Mouse (Mus musculus) hindbrain, embryonic 16.5 days (tissue): ENCODE measurements around the gene Cdc42ep5. TPM values are rescaled to one million over a fixed set of nuclear protein-coding genes. Genes with fewer than 3 reads are reported as not detected.
"Not testable (repeated sequence)": the region's sequence is repeated elsewhere in the genome, so short reads cannot be mapped to it uniquely, and the experiment has no call there.

Source experiments
- ATAC-seq: fragments of 200-750 bp; cut with Nextera tagmentation; 2 replicates; pipeline ENCODE4 v1.8.0; 2017; ENCODE audit warnings: moderate TSS enrichment, moderate library complexity
- H3K27ac ChIP-seq: fragments of 300-500 bp; sonication (generic); 2 replicates; pipeline ENCODE4 v1.5.1; 2014; ENCODE audit warnings: low read depth, mild to moderate bottlenecking, control low read depth, low read length, moderate library complexity
- H3K27me3 ChIP-seq: fragments of 300-500 bp; sonication (generic); replicated peaks from 2 replicates; pipeline ENCODE4 v1.6.1; 2014; ENCODE audit warnings: low read length; ENCODE audit not compliant: control insufficient read depth, insufficient read depth
- H3K36me3 ChIP-seq: fragments of 300-500 bp; sonication (generic); 2 replicates; pipeline ENCODE4 v1.6.1; 2014; ENCODE audit warnings: mild to moderate bottlenecking, low read length, moderate library complexity, mixed read lengths; ENCODE audit not compliant: control insufficient read depth, insufficient read depth
- H3K4me1 ChIP-seq: fragments of 300-500 bp; sonication (generic); 2 replicates; pipeline ENCODE4 v1.6.1; 2014; ENCODE audit warnings: low read depth, low read length; ENCODE audit not compliant: control insufficient read depth, insufficient read depth
- H3K4me2 ChIP-seq: fragments of 300-500 bp; sonication (generic); 2 replicates; pipeline ENCODE4 v1.6.1; 2014; ENCODE audit warnings: mild to moderate bottlenecking, low read length, control low read depth, moderate library complexity
- H3K4me3 ChIP-seq: fragments of 300-500 bp; sonication (generic); 2 replicates; pipeline ENCODE4 v1.5.1; 2014; ENCODE audit warnings: mild to moderate bottlenecking, low read length, control low read depth, moderate library complexity
- H3K9ac ChIP-seq: fragments of 300-500 bp; sonication (generic); 2 replicates; pipeline ENCODE4 v1.6.1; 2014; ENCODE audit warnings: low read depth, mild to moderate bottlenecking, control low read depth, low read length, moderate library complexity
- H3K9me3 ChIP-seq: fragments of 300-500 bp; sonication (generic); 2 replicates; pipeline ENCODE4 v1.6.1; 2014; ENCODE audit warnings: mild to moderate bottlenecking, low read length, moderate library complexity; ENCODE audit not compliant: control insufficient read depth
- WGBS: fragments of 180-500 bp; shearing (Covaris S2); extraction: QIAGEN DNeasy Blood & Tissue Kit; methylation state at CpG from one replicate; pipeline ENCODE4 v1.1.7; 2014; 5-methylcytosine and 5-hydroxymethylcytosine counted together
- polyA plus RNA-seq: library from polyadenylated mRNA; unstranded; fragments of >200 nt; fragmentation: Nextera tagmentation; extraction: Ambion mirVana; gene quantifications from 2 replicates; pipeline ENCODE4 v1.2.1, GENCODE M21; 2015

Cdc42ep5 gene
- 8.5 and 9.7 TPM in 2 replicates for polyA plus RNA-seq

DNA sequence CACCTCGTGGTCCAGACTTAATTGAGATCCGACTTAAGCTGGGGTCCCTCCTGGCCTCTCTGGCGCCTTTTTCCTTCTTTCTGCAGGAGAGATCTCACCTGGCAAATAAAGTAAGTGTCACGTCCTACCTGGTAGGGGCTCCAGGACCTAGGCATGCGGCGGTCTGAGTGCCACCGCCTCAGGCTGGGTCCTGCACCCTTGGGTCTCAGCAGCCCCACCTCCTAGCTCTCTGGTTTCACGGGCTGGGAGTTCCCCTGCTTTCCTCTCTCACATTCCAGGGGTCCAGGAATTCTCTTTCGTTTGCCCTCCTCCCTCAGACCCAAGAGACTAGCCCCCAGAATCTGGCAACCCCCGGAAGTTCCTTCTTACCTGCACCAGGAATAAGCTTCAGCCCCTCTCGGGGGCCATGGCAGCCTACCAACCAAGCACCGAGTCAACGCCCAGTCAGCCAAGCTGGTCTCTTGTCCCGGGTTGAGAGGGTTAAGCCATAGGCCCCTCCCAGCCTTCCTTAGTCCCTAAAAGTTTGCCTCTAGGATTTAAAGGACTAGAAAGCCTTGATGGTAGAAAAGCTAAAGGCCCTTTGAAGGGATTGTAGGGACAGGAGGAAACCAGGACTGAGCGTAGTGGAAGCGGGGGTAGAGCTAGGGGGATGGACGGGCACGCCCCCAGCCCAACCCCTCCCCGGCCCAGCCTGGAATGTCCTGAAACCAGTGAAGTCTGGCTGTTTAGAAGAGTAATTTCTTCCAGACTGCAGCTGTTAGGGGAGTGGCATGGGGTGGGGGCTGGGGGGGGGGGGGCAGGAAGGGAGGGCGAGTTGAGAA lies at the start of gene Cdc42ep5:
Gene Cdc42ep5 (minus strand): TSS at position 771 of the 821 bp plus-strand sequence.
- H3K27me3 ChIP-seq, result no peaks in the 10 kb centered on the region
- H3K4me3 ChIP-seq, result peak within 1 kb of the TSS; percentile 38
- WGBS, result 2% methylated on average over 19 of the region's 20 CpGs
- H3K27ac ChIP-seq, result no peak within 1 kb of the TSS
- ATAC-seq, result peak; percentile 69
- H3K9ac ChIP-seq, result peak within 1 kb of the TSS; percentile 41
- peaks cover 3% of the 10 kb centered on the region; the same call in 1 of the 2 replicates for H3K4me1 ChIP-seq
- no peaks in the 10 kb centered on the region for H3K36me3 ChIP-seq
- no peaks in the 10 kb centered on the region for H3K9me3 ChIP-seq
- H3K4me2 ChIP-seq, result peak within 1 kb of the TSS; percentile 58

DNA sequence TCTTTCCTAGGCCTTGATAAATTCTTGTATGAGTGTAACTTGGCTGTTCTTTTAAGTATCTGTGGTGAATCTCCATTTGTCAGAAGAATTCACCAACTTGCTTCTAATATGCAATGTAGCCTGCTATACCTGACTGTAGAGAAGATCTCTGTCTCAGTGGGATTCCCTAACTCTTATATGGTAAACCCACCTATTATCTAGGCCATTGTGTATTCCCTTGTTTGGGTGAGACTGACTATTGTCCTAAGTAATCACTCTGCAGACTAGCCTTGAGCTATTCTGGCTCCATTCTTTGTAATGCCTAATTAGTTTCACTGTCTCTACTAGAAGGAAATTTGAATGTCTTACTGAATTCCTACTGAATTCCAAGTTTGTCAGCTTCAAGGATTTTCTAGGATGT lies 48.8 kb upstream of the Cdc42ep5 start:
- not testable (repeated sequence) for H3K36me3 ChIP-seq, H3K4me2 ChIP-seq, H3K9me3 ChIP-seq, H3K4me3 ChIP-seq, H3K27me3 ChIP-seq, H3K27ac ChIP-seq, H3K4me1 ChIP-seq, H3K9ac ChIP-seq, ATAC-seq

DNA sequence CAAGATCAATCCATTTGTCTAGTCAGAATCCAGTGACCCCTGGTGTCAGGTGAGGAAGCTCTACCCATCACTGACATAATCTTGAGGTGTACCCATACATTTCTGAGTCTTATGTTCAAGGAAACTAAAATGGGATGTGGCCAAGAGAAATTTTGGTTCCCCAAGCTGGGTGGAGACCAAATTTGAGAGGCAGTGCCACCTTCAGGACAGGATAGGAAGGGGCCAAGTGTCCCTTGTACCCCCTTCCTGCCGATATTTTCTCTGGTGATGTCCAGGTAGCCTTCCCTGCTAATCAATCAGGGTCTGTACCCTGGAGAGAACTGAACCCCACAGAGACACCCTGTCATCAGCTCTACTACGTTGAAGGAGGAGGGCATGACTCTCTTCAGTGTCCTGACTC lies 44.0 kb upstream of the Cdc42ep5 start:
- 54% methylated on average over 2 of the region's 2 CpGs for WGBS

DNA sequence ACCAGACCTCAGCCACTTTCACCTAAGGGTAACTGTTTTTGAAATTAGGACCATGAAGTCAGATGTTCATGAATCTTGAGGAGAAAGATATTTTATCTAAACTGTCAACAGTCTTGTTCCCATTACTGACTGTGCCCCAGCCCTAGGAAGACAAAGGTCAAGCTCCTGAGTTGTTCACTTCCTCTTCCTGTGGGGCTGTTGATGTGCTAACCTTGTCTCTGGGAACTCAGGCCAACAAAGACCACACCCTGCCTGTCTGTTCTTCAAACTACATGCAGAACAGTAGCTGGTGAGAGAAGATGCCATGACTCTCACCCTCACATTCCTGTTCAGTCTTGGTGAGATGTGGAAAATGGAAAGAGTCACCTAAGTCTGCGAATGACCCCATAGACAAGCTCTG lies 42.5 kb upstream of the Cdc42ep5 start:
- Histone ChIP-seq H3K36me3 (no peaks in the 10 kb centered on the region), H3K27ac (no peak overlapping the region), H3K4me1 (no peaks in the 10 kb centered on the region), H3K4me2 (no peak overlapping the region), H3K4me3 (no peak overlapping the region), H3K9ac (no peak overlapping the region), H3K27me3 (no peaks in the 10 kb centered on the region), H3K9me3 (no peaks in the 10 kb centered on the region)
- ATAC-seq, result no peak
- 86% methylated on average over 1 of the region's 1 CpGs for WGBS

More for the DNA sequence above, 44.0 kb upstream of the Cdc42ep5 start:
- H3K27ac ChIP-seq, result no peak overlapping the region
- H3K36me3 ChIP-seq, result no peaks in the 10 kb centered on the region
- no peaks in the 10 kb centered on the region for H3K4me1 ChIP-seq
- no peak overlapping the region for H3K4me3 ChIP-seq
- H3K27me3 ChIP-seq, result no peaks in the 10 kb centered on the region
- H3K4me2 ChIP-seq, result no peak overlapping the region
- H3K9me3 ChIP-seq, result no peaks in the 10 kb centered on the region
- ATAC-seq, result no peak
- no peak overlapping the region for H3K9ac ChIP-seq

DNA sequence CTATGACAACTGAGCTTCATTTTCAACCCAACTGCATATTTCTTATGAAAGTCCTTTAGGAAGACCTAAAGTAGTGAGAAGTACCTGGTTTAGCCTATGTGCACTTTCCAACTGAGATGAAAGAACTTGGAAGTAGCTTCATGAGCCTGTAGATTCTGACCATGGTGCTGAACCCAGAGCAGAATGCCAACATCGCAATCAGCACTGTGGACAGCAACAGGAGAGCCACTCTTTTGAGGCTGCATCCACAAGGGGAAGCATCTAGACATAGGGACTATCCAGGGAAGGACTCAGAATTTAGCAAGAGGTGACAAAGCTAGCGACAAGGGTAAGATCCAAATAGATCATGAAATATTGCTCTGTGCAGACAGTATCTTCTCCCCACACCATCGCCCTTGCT lies 13.8 kb upstream of the Cdc42ep5 start:
- Histone ChIP-seq H3K36me3 (no peaks in the 10 kb centered on the region), H3K27me3 (no peaks in the 10 kb centered on the region), H3K9me3 (no peaks in the 10 kb centered on the region), H3K4me1 (no peaks in the 10 kb centered on the region), H3K9ac (no peak overlapping the region), H3K4me3 (no peak overlapping the region), H3K27ac (no peak overlapping the region), H3K4me2 (no peak overlapping the region)
- ATAC-seq, result no peak
- 52% methylated on average over 3 of the region's 3 CpGs for WGBS

DNA sequence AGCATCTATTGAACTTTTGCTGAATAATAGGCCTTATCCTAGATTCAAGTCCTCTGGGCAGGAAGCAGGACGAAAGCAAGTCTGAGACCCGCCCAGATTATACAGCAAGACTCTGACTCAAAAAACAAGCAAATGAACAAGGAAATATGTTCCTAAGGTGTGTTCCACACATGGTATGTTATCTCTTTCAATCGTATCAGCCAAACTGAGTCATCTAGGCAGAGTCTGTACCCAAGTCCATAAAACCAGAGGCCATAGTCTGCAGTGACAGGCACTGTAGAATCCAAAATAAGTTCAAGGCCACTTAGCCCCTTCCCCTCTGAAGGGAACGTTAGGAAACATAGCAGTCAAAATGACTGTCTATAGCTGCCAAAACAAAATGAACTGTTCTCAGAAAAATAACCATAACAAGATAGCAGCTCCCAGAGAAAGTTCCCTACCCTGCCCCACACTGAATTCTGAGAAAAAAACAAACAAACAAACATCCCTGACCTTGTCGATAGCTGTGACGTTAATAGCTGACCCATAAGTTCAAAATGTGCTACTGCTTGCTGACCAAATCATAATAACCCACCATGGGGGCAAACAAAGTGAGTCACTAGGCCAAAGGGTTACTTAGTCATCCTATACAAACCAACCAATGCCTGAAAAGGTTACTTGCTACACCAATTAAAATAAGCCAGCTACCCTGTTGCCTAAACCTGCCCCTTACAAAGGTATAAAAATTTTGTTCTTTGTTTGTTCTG lies 5.7 kb upstream of the Cdc42ep5 start:
- no peak for ATAC-seq
- no peak overlapping the region for H3K4me3 ChIP-seq
- WGBS, result 84% methylated on average over 6 of the region's 6 CpGs

DNA sequence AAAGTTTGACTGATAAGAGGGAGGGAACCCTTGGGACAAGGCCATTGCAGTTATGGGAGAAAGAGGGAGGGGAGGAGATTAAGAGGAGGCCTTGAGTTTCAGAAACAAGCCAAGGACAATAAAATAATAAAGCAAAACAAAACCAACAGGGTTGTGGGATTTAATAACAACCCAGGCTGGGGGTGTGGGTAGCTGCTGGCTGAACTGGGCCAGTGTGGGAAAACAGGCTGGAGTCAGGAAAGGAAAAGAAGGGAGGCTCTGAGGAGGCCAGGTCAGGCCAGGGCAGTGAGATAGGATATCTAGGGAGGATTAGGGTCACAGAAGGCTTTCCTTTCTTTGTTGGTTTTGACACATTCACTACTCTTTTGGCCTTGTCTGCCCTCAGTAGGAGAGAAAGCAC lies 2.4 kb upstream of the Cdc42ep5 start:
- Histone ChIP-seq H3K4me3 (no peak overlapping the region), H3K9ac (no peak overlapping the region), H3K9me3 (no peaks in the 10 kb centered on the region), H3K4me2 (no peak overlapping the region), H3K36me3 (no peaks in the 10 kb centered on the region), H3K27ac (no peak overlapping the region), H3K27me3 (no peaks in the 10 kb centered on the region), H3K4me1 (peaks cover 3% of the 10 kb centered on the region; the same call in 1 of the 2 replicates)
- no peak for ATAC-seq

More for the DNA sequence above, 5.7 kb upstream of the Cdc42ep5 start:
- Histone ChIP-seq H3K36me3 (no peaks in the 10 kb centered on the region), H3K4me1 (no peaks in the 10 kb centered on the region), H3K4me2 (no peak overlapping the region), H3K9me3 (no peaks in the 10 kb centered on the region), H3K27me3 (no peaks in the 10 kb centered on the region), H3K9ac (no peak overlapping the region), H3K27ac (no peak overlapping the region)

DNA sequence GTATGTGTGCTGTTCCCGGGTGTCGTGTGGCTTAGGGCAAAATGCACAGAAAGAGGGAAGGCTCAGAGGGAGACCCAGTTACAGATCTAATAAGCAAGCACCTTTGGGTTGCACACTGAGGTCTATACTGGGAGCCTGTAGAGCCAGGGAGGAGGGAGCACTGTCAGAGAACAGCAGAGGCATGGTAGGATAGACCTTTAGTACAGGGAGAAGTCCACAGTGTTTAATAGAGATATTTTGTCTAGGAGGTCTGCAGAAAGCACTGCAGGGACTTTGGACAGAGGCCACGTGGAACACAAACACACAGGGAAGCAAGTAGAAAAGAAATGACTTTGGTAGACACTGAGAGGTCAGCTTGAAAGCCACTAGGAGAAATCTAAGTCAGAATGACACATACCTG lies 626 bp upstream of the Cdc42ep5 start:
- 0 out of 2 replicates have a peak overlapping the region, but pooled peaks have one; percentile 8 for H3K9ac ChIP-seq
- 0 out of 2 replicates have a peak, but pooled peaks have one; percentile 3 for ATAC-seq
- no peaks in the 10 kb centered on the region for H3K36me3 ChIP-seq
- 29% methylated on average over 3 of the region's 3 CpGs for WGBS
- no peak overlapping the region for H3K27ac ChIP-seq
- no peaks in the 10 kb centered on the region for H3K27me3 ChIP-seq
- no peak overlapping the region for H3K4me3 ChIP-seq
- peaks cover 3% of the 10 kb centered on the region; the same call in 1 of the 2 replicates for H3K4me1 ChIP-seq
- H3K9me3 ChIP-seq, result no peaks in the 10 kb centered on the region
- H3K4me2 ChIP-seq, result peak overlapping the region; percentile 58

DNA sequence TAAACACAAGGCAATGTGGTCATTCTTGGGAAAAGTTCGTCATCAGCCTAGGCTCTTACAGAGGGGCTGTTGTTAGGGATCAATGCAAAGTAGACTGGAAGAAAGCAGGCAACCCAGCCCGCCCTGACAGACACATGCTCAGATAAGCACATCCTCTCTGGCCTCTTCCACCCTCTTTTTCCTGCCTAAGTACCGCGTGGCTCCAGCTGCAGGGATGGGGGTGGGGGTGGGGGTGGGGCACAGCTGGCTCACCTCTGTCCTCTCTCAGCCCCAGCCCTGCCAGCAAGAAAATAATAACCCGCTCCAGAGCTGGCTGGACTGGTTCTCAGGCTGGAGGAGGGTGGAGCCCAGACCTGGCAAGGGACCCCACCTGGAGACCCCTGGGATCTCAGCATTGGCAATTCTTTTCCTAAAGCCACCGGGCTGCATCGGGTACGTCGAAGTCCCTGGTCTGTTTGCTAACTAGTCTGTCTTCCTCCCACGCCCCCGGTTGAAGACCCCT lies 1.0 kb downstream of the Cdc42ep5 start:
- 0 out of 2 replicates have a peak, but pooled peaks have one; percentile 55 for ATAC-seq
- Histone ChIP-seq H3K4me3 (peak overlapping the region; percentile 38), H3K9me3 (no peaks in the 10 kb centered on the region), H3K27me3 (no peaks in the 10 kb centered on the region), H3K36me3 (no peaks in the 10 kb centered on the region), H3K27ac (no peak overlapping the region), H3K4me1 (peaks cover 3% of the 10 kb centered on the region; the same call in 1 of the 2 replicates), H3K4me2 (peak overlapping the region; percentile 58), H3K9ac (peak overlapping the region; percentile 41; the same call in 1 of the 2 replicates)
- 4% methylated on average over 9 of the region's 11 CpGs for WGBS
